Mouse (Mus musculus): ENCODE measurements around the gene Gtf3c6.
A peak's percentile ranks its signal among the peaks of the same experiment; 100 is the strongest.

Gene Gtf3c6

GRCm38 (mm10) chr10:40258976-40259375, 1.1 kb upstream of the Gtf3c6 start:
- DNase-seq (ENCODE audit: extremely low spot score): no peak

GRCm38 (mm10) chr10:40258401-40258966, 576 bp upstream of the Gtf3c6 start:
- DNase-seq (ENCODE audit: extremely low spot score): peak; percentile 94

- peak; percentile 73 for DNase-seq (ENCODE audit: extremely low spot score)
Measured at GRCm38 (mm10) chr10:40256716-40257115, 1.2 kb downstream of the Gtf3c6 start.

GRCm38 (mm10) chr10:40250969-40251368, 6.9 kb downstream of the Gtf3c6 start:
- DNase-seq (ENCODE audit: extremely low spot score): no peak

GRCm38 (mm10) chr10:40249625-40250024, 8.3 kb downstream of the Gtf3c6 start:
- DNase-seq (ENCODE audit: extremely low spot score): no peak

GRCm38 (mm10) chr10:40247166-40247716, 10.7 kb downstream of the Gtf3c6 start:
- DNase-seq (ENCODE audit: extremely low spot score): no peak

- peak; percentile 89 for DNase-seq (ENCODE audit: extremely low spot score)
Measured at GRCm38 (mm10) chr10:40246374-40247165, 11.3 kb downstream of the Gtf3c6 start, which contains the start of gene Rpf2. Rpf2 (minus strand) TSS chr10:40247036.

- DNase-seq (ENCODE audit: extremely low spot score): no peak
Measured at GRCm38 (mm10) chr10:40237826-40238225, 20.1 kb downstream of the Gtf3c6 start.

- no peak for DNase-seq (ENCODE audit: extremely low spot score)
Measured at GRCm38 (mm10) chr10:40233241-40233640, 24.7 kb downstream of the Gtf3c6 start.

GRCm38 (mm10) chr10:40232442-40232841, 25.5 kb downstream of the Gtf3c6 start:
- DNase-seq (ENCODE audit: extremely low spot score): no peak

GRCm38 (mm10) chr10:40229725-40230124, 28.2 kb downstream of the Gtf3c6 start:
- no peak for DNase-seq (ENCODE audit: extremely low spot score)

GRCm38 (mm10) chr10:40227660-40228303, 30.1 kb downstream of the Gtf3c6 start:
- DNase-seq (ENCODE audit: extremely low spot score): no peak

GRCm38 (mm10) chr10:40218874-40219273, 39.0 kb downstream of the Gtf3c6 start:
- no peak for DNase-seq (ENCODE audit: extremely low spot score)

- peak; percentile 89 for DNase-seq (ENCODE audit: extremely low spot score)
Measured at GRCm38 (mm10) chr10:40212443-40213169, 45.3 kb downstream of the Gtf3c6 start.

All from embryo, embryonic 9.5 days (tissue).